Mouse (Mus musculus): ENCODE measurements at regions not wholly inside any gene's neighbourhood (a gene's known extent, or its start where the extent isn't known, plus 50 kb on each side); places are given as distances from the start of the nearest gene placed in this dataset.

DNA sequence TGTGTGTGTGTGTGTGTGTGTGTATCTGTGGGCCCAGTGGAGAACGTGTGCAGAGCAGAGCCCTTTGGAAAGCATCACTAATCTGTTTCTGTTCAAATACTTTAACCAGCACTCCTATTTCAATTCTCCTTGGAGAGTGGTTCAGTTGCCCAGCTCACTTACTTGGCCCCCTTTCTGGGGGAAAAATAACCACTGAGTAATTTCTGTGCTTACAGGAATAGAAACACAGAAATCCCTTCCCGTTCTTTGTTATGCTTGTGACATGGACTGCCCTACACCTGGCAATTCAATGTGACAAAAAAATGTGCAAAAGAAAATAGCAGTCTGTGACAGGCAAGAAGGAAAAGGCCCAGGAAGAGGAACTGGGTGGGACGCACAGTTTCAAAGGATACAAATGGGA lies 249.7 kb downstream of the Btg1 start:
- ATAC-seq: no peak
- Histone ChIP-seq H3K4me3 (ENCODE audit: low read length) (no peak overlapping the region), H3K27ac (ENCODE audit: low read length) (no peak overlapping the region), H3K4me1 (ENCODE audit: control insufficient read depth, insufficient read depth, low read length) (no peaks in the 10 kb centered on the region), H3K9ac (ENCODE audit: low read depth, low read length) (no peak overlapping the region), H3K4me2 (ENCODE audit: low read depth, low read length) (no peak overlapping the region), H3K27me3 (replicated peaks; ENCODE audit: control insufficient read depth, insufficient read depth, low read length) (no peaks in the 10 kb centered on the region), H3K36me3 (ENCODE audit: control insufficient read depth, insufficient read depth, low read length) (no peaks in the 10 kb centered on the region), H3K9me3 (ENCODE audit: control insufficient read depth, low read length) (no peaks in the 10 kb centered on the region; the same call in 1 of the 2 replicates)
- 72% methylated on average over 3 of the region's 3 CpGs for WGBS

DNA sequence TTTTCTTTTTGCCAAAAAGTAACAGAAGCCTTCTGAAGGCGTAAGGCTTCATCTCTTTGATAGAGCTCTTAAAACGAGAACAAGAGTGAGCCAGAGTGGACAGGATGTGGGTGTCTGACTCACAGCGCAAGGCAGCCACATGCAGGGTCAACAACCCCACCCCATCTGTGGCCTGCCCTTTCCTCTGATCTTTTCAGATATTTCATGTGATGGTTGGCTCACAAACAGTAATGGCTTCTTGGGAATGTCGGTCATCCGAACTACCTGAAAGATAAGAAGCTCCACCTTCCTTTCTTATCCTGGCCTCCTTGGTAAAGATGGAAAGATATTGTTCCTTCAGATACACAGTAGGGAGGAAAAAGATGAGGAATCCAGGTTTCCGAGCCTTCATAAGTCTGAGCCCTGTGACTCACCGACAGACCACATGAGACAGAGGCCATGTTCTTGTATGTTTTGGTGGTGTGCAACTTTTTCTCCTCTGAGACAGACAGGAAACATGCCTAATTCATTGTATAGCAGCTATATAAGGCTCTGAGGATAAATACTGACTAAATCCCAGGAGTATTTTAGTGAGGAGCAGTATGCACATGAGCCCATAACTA lies 254.9 kb downstream of the Btg1 start:
- H3K4me3 ChIP-seq (ENCODE audit: low read length): no peak overlapping the region
- ATAC-seq: no peak
- no peaks in the 10 kb centered on the region; the same call in 1 of the 2 replicates for H3K9me3 ChIP-seq (ENCODE audit: control insufficient read depth, low read length)
- no peaks in the 10 kb centered on the region for H3K27me3 ChIP-seq (replicated peaks; ENCODE audit: control insufficient read depth, insufficient read depth, low read length)
- H3K9ac ChIP-seq (ENCODE audit: low read depth, low read length): no peak overlapping the region
- no peak overlapping the region for H3K4me2 ChIP-seq (ENCODE audit: low read depth, low read length)
- H3K27ac ChIP-seq (ENCODE audit: low read length): no peak overlapping the region
- H3K36me3 ChIP-seq (ENCODE audit: control insufficient read depth, insufficient read depth, low read length): no peaks in the 10 kb centered on the region
- no peaks in the 10 kb centered on the region for H3K4me1 ChIP-seq (ENCODE audit: control insufficient read depth, insufficient read depth, low read length)
- 77% methylated on average over 7 of the region's 7 CpGs for WGBS

DNA sequence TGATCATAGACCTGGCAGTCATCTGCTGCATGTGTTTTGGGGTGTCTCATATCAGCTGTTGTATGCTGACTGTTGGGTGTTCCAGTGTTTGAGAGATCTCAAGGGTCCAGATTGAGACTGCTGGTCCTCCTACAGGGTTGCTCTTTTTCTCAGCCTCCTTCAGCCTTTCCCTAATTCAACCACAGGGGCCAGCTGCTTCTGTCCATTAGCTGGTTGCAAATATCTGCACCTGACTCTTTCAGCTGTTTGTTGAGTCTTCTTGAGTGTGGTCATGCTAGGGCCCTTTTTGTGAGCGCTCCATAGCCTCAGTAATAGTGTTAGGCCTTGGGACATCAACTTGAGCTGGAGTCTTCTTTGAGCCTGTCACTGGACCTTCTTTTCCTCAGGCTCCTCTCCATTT lies 257.8 kb downstream of the Btg1 start:
- no peak for ATAC-seq

DNA sequence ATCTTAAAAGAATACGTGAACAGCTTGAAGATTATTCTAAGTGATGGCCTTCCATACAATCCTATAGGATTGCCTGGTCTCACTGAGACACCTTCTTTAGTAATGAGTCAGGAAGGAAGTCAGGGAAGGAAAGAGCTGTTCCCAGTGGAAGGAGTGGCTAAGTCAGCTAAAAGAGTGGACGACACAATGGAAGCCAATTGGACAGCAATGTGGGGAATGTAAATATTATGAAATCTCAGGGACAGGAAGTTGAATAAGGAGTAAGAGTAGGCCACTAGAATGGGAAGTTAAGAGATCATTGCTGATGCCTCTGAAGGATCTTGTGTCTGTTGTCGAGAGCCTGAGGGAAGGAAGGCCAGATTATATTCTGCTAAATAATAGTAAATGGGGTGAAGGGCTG lies 258.9 kb downstream of the Btg1 start:
- no peaks in the 10 kb centered on the region; the same call in 1 of the 2 replicates for H3K9me3 ChIP-seq (ENCODE audit: control insufficient read depth, low read length)
- H3K9ac ChIP-seq (ENCODE audit: low read depth, low read length): no peak overlapping the region
- no peak for ATAC-seq
- H3K27me3 ChIP-seq (replicated peaks; ENCODE audit: control insufficient read depth, insufficient read depth, low read length): no peaks in the 10 kb centered on the region
- H3K4me3 ChIP-seq (ENCODE audit: low read length): no peak overlapping the region
- H3K36me3 ChIP-seq (ENCODE audit: control insufficient read depth, insufficient read depth, low read length): no peaks in the 10 kb centered on the region
- H3K27ac ChIP-seq (ENCODE audit: low read length): no peak overlapping the region
- H3K4me2 ChIP-seq (ENCODE audit: low read depth, low read length): no peak overlapping the region
- H3K4me1 ChIP-seq (ENCODE audit: control insufficient read depth, insufficient read depth, low read length): no peaks in the 10 kb centered on the region
- 64% methylated on average over 3 of the region's 3 CpGs for WGBS

More for the DNA sequence above, 257.8 kb downstream of the Btg1 start:
- WGBS: 96% methylated on average over 1 of the region's 1 CpGs
- H3K4me1 ChIP-seq (ENCODE audit: control insufficient read depth, insufficient read depth, low read length): no peaks in the 10 kb centered on the region
- no peak overlapping the region for H3K4me3 ChIP-seq (ENCODE audit: low read length)
- no peak overlapping the region for H3K27ac ChIP-seq (ENCODE audit: low read length)
- no peak overlapping the region for H3K9ac ChIP-seq (ENCODE audit: low read depth, low read length)
- H3K9me3 ChIP-seq (ENCODE audit: control insufficient read depth, low read length): no peaks in the 10 kb centered on the region; the same call in 1 of the 2 replicates
- no peak overlapping the region for H3K4me2 ChIP-seq (ENCODE audit: low read depth, low read length)
- no peaks in the 10 kb centered on the region for H3K36me3 ChIP-seq (ENCODE audit: control insufficient read depth, insufficient read depth, low read length)
- no peaks in the 10 kb centered on the region for H3K27me3 ChIP-seq (replicated peaks; ENCODE audit: control insufficient read depth, insufficient read depth, low read length)

DNA sequence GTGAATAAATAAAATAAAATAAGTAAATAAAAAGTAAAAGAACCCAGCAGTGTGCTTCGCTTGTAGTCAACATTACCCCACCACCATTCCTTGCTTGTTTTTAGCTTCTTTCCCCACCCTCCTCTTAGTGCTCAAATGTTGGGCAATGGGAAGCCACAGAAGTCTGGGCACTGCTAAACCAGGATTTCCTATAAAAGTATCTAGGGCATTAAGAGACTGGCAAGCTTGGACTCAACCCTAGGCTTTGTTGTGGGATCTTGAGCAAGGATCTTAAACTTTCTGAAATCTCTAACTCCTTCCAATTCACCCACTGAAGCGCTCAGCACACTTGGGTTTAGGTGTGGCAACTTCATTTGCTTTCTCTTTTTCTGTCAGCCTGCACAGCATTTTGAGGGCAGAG lies 262.6 kb downstream of the Btg1 start:
- H3K36me3 ChIP-seq (ENCODE audit: control insufficient read depth, insufficient read depth, low read length): no peaks in the 10 kb centered on the region
- H3K27me3 ChIP-seq (replicated peaks; ENCODE audit: control insufficient read depth, insufficient read depth, low read length): no peaks in the 10 kb centered on the region
- 98% methylated on average over 2 of the region's 2 CpGs for WGBS
- no peaks in the 10 kb centered on the region for H3K4me1 ChIP-seq (ENCODE audit: control insufficient read depth, insufficient read depth, low read length)
- no peak overlapping the region for H3K4me3 ChIP-seq (ENCODE audit: low read length)
- no peak for ATAC-seq
- H3K9ac ChIP-seq (ENCODE audit: low read depth, low read length): no peak overlapping the region
- H3K9me3 ChIP-seq (ENCODE audit: control insufficient read depth, low read length): no peaks in the 10 kb centered on the region
- no peak overlapping the region for H3K4me2 ChIP-seq (ENCODE audit: low read depth, low read length)
- no peak overlapping the region for H3K27ac ChIP-seq (ENCODE audit: low read length)

DNA sequence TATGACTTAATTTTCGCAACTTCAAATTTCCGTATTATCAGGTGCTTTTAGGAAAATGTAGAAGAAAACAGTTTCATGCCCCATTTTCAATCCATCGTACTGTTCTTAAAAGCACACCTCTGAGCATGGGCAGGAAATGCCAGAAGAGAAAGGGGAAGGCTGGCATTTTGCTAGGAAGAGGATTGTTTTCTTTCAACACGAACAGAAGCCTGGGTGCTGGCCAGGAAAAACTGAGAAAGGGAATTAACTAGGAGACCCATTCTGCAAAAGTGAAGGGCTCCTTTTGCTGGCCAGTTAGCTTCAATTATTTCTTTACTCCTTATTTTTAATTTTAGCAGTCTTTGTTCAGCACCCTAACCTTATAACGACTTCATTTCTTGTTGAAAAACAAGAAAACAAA lies 264.0 kb downstream of the Btg1 start:
- WGBS: 76% methylated on average over 5 of the region's 5 CpGs
- Histone ChIP-seq H3K36me3 (ENCODE audit: control insufficient read depth, insufficient read depth, low read length) (no peaks in the 10 kb centered on the region), H3K4me2 (ENCODE audit: low read depth, low read length) (no peak overlapping the region), H3K27ac (ENCODE audit: low read length) (no peak overlapping the region), H3K4me1 (ENCODE audit: control insufficient read depth, insufficient read depth, low read length) (no peaks in the 10 kb centered on the region), H3K9ac (ENCODE audit: low read depth, low read length) (no peak overlapping the region), H3K9me3 (ENCODE audit: control insufficient read depth, low read length) (no peaks in the 10 kb centered on the region), H3K27me3 (replicated peaks; ENCODE audit: control insufficient read depth, insufficient read depth, low read length) (no peaks in the 10 kb centered on the region), H3K4me3 (ENCODE audit: low read length) (no peak overlapping the region)
- no peak for ATAC-seq

DNA sequence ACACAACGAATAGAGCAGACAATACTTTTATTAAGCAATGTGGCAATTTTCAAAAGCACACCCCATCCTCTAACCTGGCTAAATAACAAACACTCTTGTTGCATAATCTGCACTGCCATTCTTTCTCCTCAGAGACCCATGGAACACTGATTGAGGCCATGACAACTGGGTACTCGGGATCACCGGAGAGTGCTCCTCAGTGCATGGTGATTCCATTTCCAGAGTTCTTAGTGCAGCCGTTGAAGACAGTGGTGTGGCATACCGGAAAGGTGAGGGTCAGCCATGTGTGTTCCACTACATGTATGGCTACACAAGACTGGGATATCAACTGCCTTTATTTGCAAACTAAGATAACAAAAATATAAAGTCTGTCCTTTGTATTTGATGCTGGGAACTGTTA lies 264.4 kb downstream of the Btg1 start:
- Histone ChIP-seq H3K4me1 (ENCODE audit: control insufficient read depth, insufficient read depth, low read length) (no peaks in the 10 kb centered on the region), H3K9me3 (ENCODE audit: control insufficient read depth, low read length) (no peaks in the 10 kb centered on the region), H3K9ac (ENCODE audit: low read depth, low read length) (no peak overlapping the region), H3K4me2 (ENCODE audit: low read depth, low read length) (no peak overlapping the region), H3K27me3 (replicated peaks; ENCODE audit: control insufficient read depth, insufficient read depth, low read length) (no peaks in the 10 kb centered on the region), H3K4me3 (ENCODE audit: low read length) (no peak overlapping the region), H3K36me3 (ENCODE audit: control insufficient read depth, insufficient read depth, low read length) (no peaks in the 10 kb centered on the region), H3K27ac (ENCODE audit: low read length) (no peak overlapping the region)
- no peak for ATAC-seq
- WGBS: 85% methylated on average over 5 of the region's 5 CpGs

DNA sequence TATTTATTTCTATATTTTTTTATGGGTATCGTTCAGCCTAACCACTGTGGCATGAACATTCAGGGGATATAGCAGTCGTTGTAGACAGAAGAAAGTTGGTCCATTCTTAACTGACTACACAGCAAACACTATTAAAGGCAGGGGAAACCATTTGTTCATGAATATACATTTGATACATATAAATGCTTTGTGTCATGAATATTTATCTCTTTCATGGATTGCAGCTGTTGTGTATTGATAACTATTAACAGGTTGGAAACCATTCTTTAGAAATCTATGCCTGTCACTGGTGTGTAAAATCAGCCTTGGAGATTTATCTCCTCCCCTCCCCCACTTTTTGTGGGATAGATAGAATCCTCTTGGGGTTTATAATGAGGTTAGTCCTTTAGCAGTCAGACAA lies 264.9 kb downstream of the Btg1 start:
- Histone ChIP-seq H3K4me3 (ENCODE audit: low read length) (no peak overlapping the region), H3K9me3 (ENCODE audit: control insufficient read depth, low read length) (no peaks in the 10 kb centered on the region), H3K9ac (ENCODE audit: low read depth, low read length) (no peak overlapping the region), H3K27ac (ENCODE audit: low read length) (no peak overlapping the region), H3K27me3 (replicated peaks; ENCODE audit: control insufficient read depth, insufficient read depth, low read length) (no peaks in the 10 kb centered on the region), H3K36me3 (ENCODE audit: control insufficient read depth, insufficient read depth, low read length) (no peaks in the 10 kb centered on the region), H3K4me2 (ENCODE audit: low read depth, low read length) (no peak overlapping the region), H3K4me1 (ENCODE audit: control insufficient read depth, insufficient read depth, low read length) (no peaks in the 10 kb centered on the region)
- 69% methylated on average over 2 of the region's 2 CpGs for WGBS
- no peak for ATAC-seq

DNA sequence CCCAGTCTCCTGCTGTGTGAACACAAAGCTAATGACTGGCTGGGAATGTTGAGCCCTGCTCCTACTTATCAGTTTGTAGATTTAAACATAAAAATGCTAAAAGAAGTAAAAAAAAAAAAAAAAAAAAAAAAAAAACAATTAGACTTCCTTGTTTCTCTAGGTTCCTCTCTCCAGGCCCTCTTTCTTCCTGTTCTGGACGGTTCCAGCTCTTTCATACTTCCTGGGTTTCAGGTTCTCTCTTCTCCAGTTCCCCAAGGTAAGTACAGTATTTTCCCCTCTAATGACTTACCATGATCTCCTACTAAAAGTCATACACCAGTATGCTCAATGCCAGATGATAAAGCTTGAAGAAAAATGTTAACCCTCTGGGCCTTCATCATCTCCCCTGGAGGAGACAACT lies 284.3 kb downstream of the Btg1 start:
- Histone ChIP-seq H3K4me1 (ENCODE audit: control insufficient read depth, insufficient read depth, low read length) (no peaks in the 10 kb centered on the region), H3K27me3 (replicated peaks; ENCODE audit: control insufficient read depth, insufficient read depth, low read length) (no peaks in the 10 kb centered on the region), H3K9me3 (ENCODE audit: control insufficient read depth, low read length) (no peaks in the 10 kb centered on the region), H3K4me3 (ENCODE audit: low read length) (no peak overlapping the region), H3K4me2 (ENCODE audit: low read depth, low read length) (no peak overlapping the region), H3K36me3 (ENCODE audit: control insufficient read depth, insufficient read depth, low read length) (no peaks in the 10 kb centered on the region), H3K27ac (ENCODE audit: low read length) (no peak overlapping the region), H3K9ac (ENCODE audit: low read depth, low read length) (no peak overlapping the region)
- 75% methylated on average over 1 of the region's 1 CpGs for WGBS
- no peak for ATAC-seq

DNA sequence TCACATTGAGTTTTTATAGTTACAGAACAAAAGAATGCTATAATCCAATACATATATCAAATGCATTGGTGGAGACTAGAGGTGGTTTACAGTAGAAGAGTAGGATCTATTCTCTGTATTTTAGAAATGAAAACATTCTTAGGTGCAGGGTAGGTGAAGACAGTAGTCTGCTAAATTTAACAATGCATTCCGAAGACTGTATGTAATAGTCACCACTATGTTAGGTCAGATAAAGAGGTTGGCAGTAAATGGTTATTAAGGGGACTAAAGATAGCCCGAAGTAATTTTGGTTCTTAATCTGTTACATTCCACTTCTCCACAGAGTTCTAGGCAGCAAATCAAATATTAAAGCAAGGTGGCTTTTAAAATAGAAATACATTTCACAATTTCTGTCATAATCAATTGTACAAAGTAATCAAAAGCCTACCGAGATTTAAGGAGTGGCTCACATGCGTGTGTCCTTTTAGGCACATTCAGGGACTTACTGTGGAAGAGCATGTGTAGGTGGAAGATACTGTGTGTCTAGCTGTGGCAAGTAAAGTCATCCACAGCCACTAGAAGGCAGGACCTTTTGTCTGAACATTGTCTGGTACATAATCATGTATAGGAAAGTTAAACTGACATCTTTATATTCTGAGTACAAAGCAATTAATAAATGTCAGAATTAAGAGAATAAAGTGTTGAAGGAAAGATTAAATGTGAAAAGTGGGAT lies 288.4 kb downstream of the Btg1 start:
- Histone ChIP-seq H3K27me3 (replicated peaks; ENCODE audit: control insufficient read depth, insufficient read depth, low read length) (no peaks in the 10 kb centered on the region), H3K9ac (ENCODE audit: low read depth, low read length) (no peak overlapping the region), H3K4me1 (ENCODE audit: control insufficient read depth, insufficient read depth, low read length) (no peaks in the 10 kb centered on the region), H3K4me3 (ENCODE audit: low read length) (no peak overlapping the region), H3K36me3 (ENCODE audit: control insufficient read depth, insufficient read depth, low read length) (no peaks in the 10 kb centered on the region), H3K9me3 (ENCODE audit: control insufficient read depth, low read length) (no peaks in the 10 kb centered on the region), H3K27ac (ENCODE audit: low read length) (no peak overlapping the region), H3K4me2 (ENCODE audit: low read depth, low read length) (no peak overlapping the region)
- no peak for ATAC-seq
- WGBS: 89% methylated on average over 4 of the region's 4 CpGs
